Mouse (Mus musculus) MN1 (cell line): ENCODE measurements at regions not wholly inside any gene's neighbourhood (a gene's known extent, or its start where the extent isn't known, plus 50 kb on each side); places are given as distances from the start of the nearest gene placed in this dataset.

Experiments used
- DNase-seq: peaks from one replicate; pipeline ENCODE4 v3.0.0-alpha.2; 2016; ENCODE audit warnings: low spot score

GRCm38 (mm10) chr13:70303953-70304525 lies 333.4 kb downstream of the Ice1 start:
- DNase-seq = peak; percentile 17

DNA sequence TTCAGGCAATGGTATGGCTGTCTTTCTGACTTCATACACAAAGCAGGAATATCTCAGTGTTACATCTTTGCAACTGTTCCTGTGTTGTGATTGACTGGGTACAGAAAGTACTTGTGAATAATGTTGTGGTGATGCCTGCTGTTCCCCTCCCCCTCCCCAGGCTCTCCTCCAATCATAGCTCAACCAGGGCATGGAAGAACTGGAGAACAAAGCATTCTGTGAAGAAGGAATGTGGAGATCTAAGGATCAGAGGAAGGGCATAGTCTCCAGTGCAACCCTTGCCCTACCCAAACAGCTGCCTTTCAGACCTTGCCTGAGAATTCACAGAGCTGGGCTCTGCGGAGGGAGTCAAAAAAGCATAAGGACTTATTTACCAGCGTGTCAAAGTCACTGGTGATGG lies 326.9 kb downstream of the Ice1 start:
- no peak for DNase-seq

- DNase-seq = no peak
Observed at GRCm38 (mm10) chr13:70311226-70312055, 326.0 kb downstream of the Ice1 start.

- DNase-seq = no peak
Observed at GRCm38 (mm10) chr13:70313205-70313604, 324.2 kb downstream of the Ice1 start.

- no peak for DNase-seq
Observed at GRCm38 (mm10) chr13:70323537-70323936, 313.9 kb downstream of the Ice1 start.

GRCm38 (mm10) chr13:70336069-70336468 lies 301.4 kb downstream of the Ice1 start:
- no peak for DNase-seq

DNA sequence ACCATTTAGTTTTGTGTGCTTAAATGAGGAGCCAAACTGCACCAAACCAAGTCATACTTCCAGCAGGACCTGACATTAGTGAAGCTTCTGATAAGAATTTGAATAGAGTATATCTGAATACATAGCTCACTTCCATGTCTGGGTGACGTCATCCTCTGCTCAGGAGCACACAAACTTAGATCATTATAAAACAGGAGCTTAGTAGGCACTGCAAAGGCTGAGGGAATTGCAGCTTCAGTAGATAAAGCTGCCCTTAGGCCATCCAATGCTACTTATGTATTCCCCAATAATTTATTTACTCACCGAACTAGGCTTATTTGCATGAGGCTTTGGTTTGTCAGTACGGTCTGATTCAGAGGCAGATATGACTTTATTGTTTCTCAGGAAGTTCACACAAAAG lies 297.0 kb downstream of the Ice1 start:
- DNase-seq = no peak

- DNase-seq = no peak
Observed at GRCm38 (mm10) chr13:70343191-70343734, 294.2 kb downstream of the Ice1 start.

- no peak for DNase-seq
Observed at GRCm38 (mm10) chr13:70343911-70344310, 293.5 kb downstream of the Ice1 start.

- DNase-seq = no peak
Observed at GRCm38 (mm10) chr13:70344311-70344710, 293.1 kb downstream of the Ice1 start.

- DNase-seq = no peak
Observed at GRCm38 (mm10) chr13:70348456-70348855, 289.0 kb downstream of the Ice1 start.

GRCm38 (mm10) chr13:70348965-70349364 lies 288.5 kb downstream of the Ice1 start:
- no peak for DNase-seq

GRCm38 (mm10) chr13:70369647-70370046 lies 267.8 kb downstream of the Ice1 start:
- no peak for DNase-seq

DNA sequence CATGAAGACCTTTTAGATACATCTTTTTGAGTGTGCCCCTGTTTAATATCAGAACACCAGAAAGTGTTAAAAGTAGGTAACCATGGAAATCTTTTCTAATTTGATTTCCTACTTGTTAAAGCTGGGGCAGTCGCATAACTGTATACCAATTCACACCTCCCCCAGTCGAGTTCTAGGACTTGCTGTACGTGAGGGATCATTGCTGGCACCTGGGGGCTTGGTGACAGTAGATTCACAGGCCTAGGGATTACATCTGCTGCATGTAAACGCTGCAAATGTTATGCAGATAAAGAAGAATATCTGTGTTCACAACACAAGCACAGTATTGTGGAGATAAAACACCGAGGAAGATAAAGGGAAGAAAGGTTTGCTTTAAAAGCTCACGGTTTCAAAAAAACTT lies 256.7 kb downstream of the Ice1 start:
- DNase-seq = no peak

- DNase-seq = no peak
Observed at GRCm38 (mm10) chr13:70385292-70385691, 252.1 kb downstream of the Ice1 start.

- no peak for DNase-seq
Observed at GRCm38 (mm10) chr13:70412788-70413187, 224.6 kb downstream of the Ice1 start.

- no peak for DNase-seq
Observed at GRCm38 (mm10) chr13:70418156-70418555, 219.3 kb downstream of the Ice1 start.

- no peak for DNase-seq
Observed at GRCm38 (mm10) chr13:70439419-70439818, 198.0 kb downstream of the Ice1 start.

- no peak for DNase-seq
Observed at GRCm38 (mm10) chr13:70446940-70447339, 190.5 kb downstream of the Ice1 start.

DNA sequence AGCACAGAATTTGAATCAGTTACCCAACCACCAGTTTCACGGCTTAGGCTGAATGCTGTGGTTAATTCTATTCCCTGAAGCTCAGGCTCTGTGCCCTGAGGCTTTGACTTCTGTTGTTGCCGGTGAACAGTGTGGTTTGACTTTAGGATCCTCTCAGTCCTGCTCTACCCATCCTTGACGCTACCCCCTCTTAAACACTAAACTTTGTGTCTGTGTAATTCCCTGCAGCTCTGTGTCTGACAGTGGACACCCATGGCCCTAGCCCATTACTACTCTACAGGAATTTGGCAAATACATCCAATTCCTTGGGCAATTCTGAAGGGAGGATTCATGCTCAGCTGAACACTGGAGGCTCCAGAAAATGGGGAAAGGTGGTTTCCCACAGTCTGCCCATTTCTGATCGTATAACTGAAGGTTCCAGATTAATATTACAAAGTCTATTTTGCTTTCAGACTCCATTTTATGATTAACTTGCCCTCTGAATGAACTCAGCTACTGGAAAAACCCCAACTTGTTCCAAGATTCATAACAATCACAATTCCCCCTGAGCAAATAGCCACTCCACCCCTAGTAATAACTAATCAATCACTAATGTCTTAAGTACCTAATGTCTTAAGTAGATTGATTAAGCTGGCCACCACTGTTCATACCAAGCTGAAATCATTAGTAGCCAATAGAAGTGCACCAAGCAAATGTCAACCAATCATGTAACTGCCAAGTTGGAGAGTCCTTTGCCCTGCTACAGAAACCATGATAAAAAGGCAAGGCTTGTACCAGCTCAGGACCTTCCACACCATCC lies 182.6 kb downstream of the Ice1 start:
- DNase-seq = no peak

- DNase-seq = no peak
Observed at GRCm38 (mm10) chr13:70458406-70458805, 179.0 kb downstream of the Ice1 start.

- DNase-seq = no peak
Observed at GRCm38 (mm10) chr13:70464996-70465395, 172.4 kb downstream of the Ice1 start.

DNA sequence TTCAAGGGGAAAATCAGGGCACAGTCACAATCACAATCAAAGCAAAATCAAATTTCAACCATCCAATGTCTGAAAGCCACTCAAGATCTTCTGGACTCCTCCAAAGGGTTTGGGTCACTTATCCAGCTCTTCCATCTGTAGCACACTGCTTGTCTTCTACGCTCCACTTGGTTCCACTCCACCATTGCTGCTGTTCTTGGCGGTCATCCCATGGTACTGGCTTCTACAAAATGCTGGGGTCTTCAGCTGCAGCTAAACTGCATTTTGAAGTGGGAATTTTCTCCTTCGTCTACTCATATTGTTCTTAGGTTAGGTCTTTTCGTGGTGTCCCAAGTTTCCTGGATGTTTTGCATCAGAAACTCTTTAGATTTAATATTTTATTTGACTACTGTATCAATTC lies 162.7 kb downstream of the Ice1 start:
- no peak for DNase-seq
